In the genomic region with DNA sequence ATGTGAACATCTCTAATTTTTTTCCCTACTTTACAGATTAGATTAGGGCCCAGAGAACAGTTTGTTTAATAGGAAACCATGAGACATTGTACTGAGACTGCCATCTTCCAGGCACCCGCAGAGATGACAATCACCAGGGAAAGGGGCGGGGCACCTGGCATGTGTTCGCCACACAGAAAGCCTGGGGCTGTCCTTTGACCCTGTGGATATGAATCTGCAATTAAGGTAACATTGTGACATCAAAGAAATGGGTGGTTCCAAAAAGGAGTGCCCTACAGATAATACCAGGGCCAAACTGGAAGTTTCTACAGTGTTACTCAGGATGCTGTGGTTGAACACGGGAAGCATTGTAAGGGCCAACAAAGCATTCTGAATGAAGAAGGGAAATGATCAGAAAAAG, we compare ENCODE assay signal across 23 mouse cellular contexts. TPM values are rescaled to one million over a fixed set of nuclear protein-coding genes. Genes with fewer than 3 reads are reported as not detected.
A peak's percentile ranks its signal among the peaks of the same experiment; 100 is the strongest.
DNase-seq lines count a peak whose midpoint lies in the region; ATAC-seq lines count a peak whose summit lies in the region.
"Had no signal": no experiment of that assay in that cellular context is flagged by ENCODE, and none has a peak within 500 bp of the region (broad histone marks: within the 10 kb centered on the region; RNA-seq: fewer than 3 reads in every experiment).

No protein-coding gene starts in this region.

- no peaks in the 10 kb centered on the region for H3K4me1 ChIP-seq in intestine, embryonic 15.5 days (replicated peaks)
- H3K4me1 ChIP-seq in megakaryocyte, embryonic 14.5 days = peaks cover 51% of the 10 kb centered on the region
- H3K4me1 ChIP-seq: embryonic facial prominence, embryonic 13.5 days; forebrain, embryonic 12.5 days had no signal

- peak; percentile 25 for DNase-seq in adrenal gland, adult 2 months
- DNase-seq in adrenal gland, adult 8-10 months = no peak
- no peak for DNase-seq in frontal cortex, adult 2 months (ENCODE audit: extremely low spot score in 1 of 2, low spot score in 1 of 2)
- DNase-seq in cerebellum, postnatal 10 days = no peak
- no peak for DNase-seq in natural killer cell, adult 2 months (ENCODE audit: low spot score in 2 of 2)
- DNase-seq: adrenal gland, postnatal 10 days; cerebellum, adult 11 months; cerebellum, adult 8-10 months; cerebellum, postnatal 25 days; gastrocnemius, adult 2 months; gastrocnemius, postnatal 25 days; heart, adult 11 months had no signal

- peak; percentile 67 for ATAC-seq in common myeloid progenitor, adult 5-6 weeks (replicated peaks; ENCODE audit: low read depth, poor library complexity, severe bottlenecking)
- ATAC-seq in intestine, embryonic 15.5 days = peak; percentile 88
- ATAC-seq: forebrain, embryonic 16.5 days; Patski had no signal

- H3K36me3 ChIP-seq in intestine, embryonic 15.5 days = no peaks in the 10 kb centered on the region
- no peaks in the 10 kb centered on the region for H3K36me3 ChIP-seq in megakaryocyte, embryonic 14.5 days (replicated peaks; ENCODE audit: low read length)
- H3K36me3 ChIP-seq: embryonic facial prominence, embryonic 13.5 days; forebrain, embryonic 12.5 days; heart, embryonic 13.5 days; hindbrain, embryonic 10.5 days had no signal

- no peak overlapping the region for H3K4me2 ChIP-seq in intestine, embryonic 15.5 days (replicated peaks)
- H3K4me2 ChIP-seq: embryonic facial prominence, embryonic 13.5 days; forebrain, embryonic 12.5 days; heart, embryonic 13.5 days; hindbrain, embryonic 14.5 days had no signal

- H3K9me3 ChIP-seq in intestine, embryonic 15.5 days = no peaks in the 10 kb centered on the region
- H3K9me3 ChIP-seq in megakaryocyte, embryonic 14.5 days = no peaks in the 10 kb centered on the region
- H3K9me3 ChIP-seq: embryonic facial prominence, embryonic 13.5 days; forebrain, embryonic 12.5 days; heart, embryonic 13.5 days; hindbrain, embryonic 10.5 days had no signal

- no peak overlapping the region for H3K9ac ChIP-seq in intestine, embryonic 15.5 days
- H3K9ac ChIP-seq: embryonic facial prominence, embryonic 13.5 days; forebrain, embryonic 12.5 days; heart, embryonic 13.5 days; hindbrain, embryonic 14.5 days had no signal

- no peaks in the 10 kb centered on the region for H3K27me3 ChIP-seq in intestine, embryonic 15.5 days (replicated peaks)
- no peaks in the 10 kb centered on the region for H3K27me3 ChIP-seq in megakaryocyte, embryonic 14.5 days (replicated peaks)
- H3K27me3 ChIP-seq: CH12.LX; embryonic facial prominence, embryonic 13.5 days; forebrain, embryonic 12.5 days; heart, embryonic 13.5 days; Patski had no signal

- no peak overlapping the region for H3K4me3 ChIP-seq in intestine, embryonic 15.5 days (replicated peaks)
- H3K4me3 ChIP-seq in megakaryocyte, embryonic 14.5 days (replicated peaks) = peak overlapping the region; percentile 62
- H3K4me3 ChIP-seq: embryonic facial prominence, embryonic 13.5 days; forebrain, embryonic 12.5 days; gastrocnemius, adult 2 months; heart, embryonic 13.5 days; hindbrain, embryonic 10.5 days had no signal

- H3K27ac ChIP-seq in intestine, embryonic 15.5 days = no peak overlapping the region
- H3K27ac ChIP-seq: embryonic facial prominence, embryonic 13.5 days; forebrain, embryonic 12.5 days; gastrocnemius, adult 2 months; heart, embryonic 13.5 days; hindbrain, embryonic 10.5 days; hindbrain, embryonic 14.5 days had no signal

- 55% methylated on average over 4 of the region's 4 CpGs for WGBS in intestine, embryonic 15.5 days

RNA-seq across cellular contexts. Expression of gene Shisal2a, which starts 12.7 kb away (rescaled TPM):
- total RNA-seq in adrenal gland, adult 2 months (2021) = 1 to 10 TPM; 6.4 to 9.5 TPM
- polyA plus RNA-seq in adrenal gland, adult 2 months (2012; rRNA removed) = 14.3 and 16.2 TPM in 2 replicates
- 1 to 10 TPM; 4.6 to 8.5 (median 5.7) TPM for total RNA-seq in adrenal gland, adult 8-10 months (2022)
- total RNA-seq in common myeloid progenitor, adult 5-6 weeks (2017) = not detected in 2 replicates
- 1.3 and 1.6 TPM in 2 replicates for polyA plus RNA-seq in intestine, embryonic 15.5 days (2015; fragmentation: Nextera tagmentation; extraction: Ambion mirVana)
- not detected in 2 replicates for polyA plus RNA-seq in megakaryocyte, embryonic 14.5 days (2012; ENCODE audit: insufficient read depth, low replicate concordance)
- 0.21 and 0.24 TPM in 2 replicates for polyA plus RNA-seq in frontal cortex, adult 2 months (2012; rRNA removed)
- total RNA-seq: CH12.LX; gastrocnemius, adult 2 months; gastrocnemius, postnatal 25 days had no signal
- polyA plus RNA-seq: Patski had no signal

RNA-seq across cellular contexts. Expression of gene Gpx7, which starts 36.4 kb away (rescaled TPM):
- 1 to 10 TPM; 5.1 to 8.5 TPM for total RNA-seq in adrenal gland, adult 2 months (2021)
- 8.4 and 9.4 TPM in 2 replicates for polyA plus RNA-seq in adrenal gland, adult 2 months (2012; rRNA removed)
- total RNA-seq in adrenal gland, adult 8-10 months (2022) = 1 to 10 TPM; 5.5 to 8.7 (median 7.0) TPM
- 0.14 and 1.8 TPM in 2 replicates for total RNA-seq in common myeloid progenitor, adult 5-6 weeks (2017)
- 37.5 and 42.6 TPM in 2 replicates for polyA plus RNA-seq in intestine, embryonic 15.5 days (2015; fragmentation: Nextera tagmentation; extraction: Ambion mirVana)
- 0.07 TPM in 1 of 2 replicates, not detected in the other for polyA plus RNA-seq in megakaryocyte, embryonic 14.5 days (2012; ENCODE audit: insufficient read depth, low replicate concordance)
- 8.7 and 9.5 TPM in 2 replicates for polyA plus RNA-seq in frontal cortex, adult 2 months (2012; rRNA removed)
- total RNA-seq: CH12.LX had no signal
- polyA plus RNA-seq: Patski had no signal

RNA-seq across cellular contexts. Expression of gene Coa7, which starts 42.5 kb away (rescaled TPM):
- 10 to 100 TPM; 46.9 to 53.0 TPM for total RNA-seq in adrenal gland, adult 2 months (2021)
- polyA plus RNA-seq in adrenal gland, adult 2 months (2012; rRNA removed) = 6.5 and 7.7 TPM in 2 replicates
- 10 to 100 TPM; 38.0 to 61.1 (median 44.6) TPM for total RNA-seq in adrenal gland, adult 8-10 months (2022)
- 6.2 and 35.8 TPM in 2 replicates for total RNA-seq in common myeloid progenitor, adult 5-6 weeks (2017)
- 65.2 and 65.3 TPM in 2 replicates for polyA plus RNA-seq in intestine, embryonic 15.5 days (2015; fragmentation: Nextera tagmentation; extraction: Ambion mirVana)
- polyA plus RNA-seq in megakaryocyte, embryonic 14.5 days (2012; ENCODE audit: insufficient read depth, low replicate concordance) = 5.0 TPM in 1 of 2 replicates, not detected in the other
- 14.4 and 16.9 TPM in 2 replicates for polyA plus RNA-seq in frontal cortex, adult 2 months (2012; rRNA removed)
